Mouse (Mus musculus) MEL (cell line): ENCODE measurements around the gene Adam22.

Experiments used
- POLR2A ChIP-seq, 2 experiments: IDR thresholded peaks; 2 replicates each; pipeline ENCODE4 v1.6.1; 2011 to 2012; ENCODE audit warnings: low read length in 2 of 2, mild to moderate bottlenecking in 2 of 2, control low read depth in 1 of 2, improper control_type of control experiment in 1 of 2, low read depth in 1 of 2, moderate library complexity in 1 of 2; ENCODE audit not compliant: control insufficient read depth in 1 of 2, insufficient read depth in 1 of 2, poor library complexity in 1 of 2
- TCF12 ChIP-seq: IDR thresholded peaks from 2 replicates; pipeline ENCODE4 v1.6.1; 2014; ENCODE audit warnings: low read depth, mild to moderate bottlenecking, inconsistent platforms, low read length, improper control_type of control experiment, moderate library complexity

- no peak for TF ChIP-seq TCF12
- no peak for TF ChIP-seq POLR2A (IDR thresholded peaks at IDR 0.05; ENCODE audit: control insufficient read depth in 1 of 2, insufficient read depth in 1 of 2, low read depth in 1 of 2, low read length in 2 of 2, poor library complexity in 1 of 2)
Measured at GRCm38 (mm10) chr5:8243064-8243615, 124.8 kb downstream of the Adam22 start.
